Mouse (Mus musculus) ovary, postnatal 36 days (tissue): ENCODE data around the gene Zdhhc12.

Experiments used
- DNase-seq: peaks from one replicate; pipeline ENCODE4 v3.0.0; 2022; ENCODE audit warnings: low spot score, mixed read lengths

Gene Zdhhc12

DNA sequence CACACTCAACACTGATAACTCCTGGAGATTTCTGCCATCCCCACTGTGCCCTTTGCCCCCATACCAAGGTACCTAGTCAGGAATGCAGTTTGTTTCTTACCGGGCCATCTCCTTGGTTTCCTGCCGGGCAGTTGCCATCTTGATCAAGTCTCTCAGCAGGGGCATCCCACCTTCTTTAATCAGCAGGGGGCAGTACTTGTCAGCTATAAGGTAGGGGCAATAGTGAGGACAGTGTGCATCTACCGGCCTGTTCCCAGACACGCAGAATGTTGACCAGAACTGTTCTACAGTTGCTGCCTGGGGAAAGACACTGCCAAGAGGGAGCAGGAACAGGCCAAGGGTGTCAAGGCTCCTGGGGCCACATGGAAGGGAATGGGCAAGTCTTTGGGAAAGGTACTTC lies 6.8 kb upstream of the Zdhhc12 start:
- no peak for DNase-seq

DNA sequence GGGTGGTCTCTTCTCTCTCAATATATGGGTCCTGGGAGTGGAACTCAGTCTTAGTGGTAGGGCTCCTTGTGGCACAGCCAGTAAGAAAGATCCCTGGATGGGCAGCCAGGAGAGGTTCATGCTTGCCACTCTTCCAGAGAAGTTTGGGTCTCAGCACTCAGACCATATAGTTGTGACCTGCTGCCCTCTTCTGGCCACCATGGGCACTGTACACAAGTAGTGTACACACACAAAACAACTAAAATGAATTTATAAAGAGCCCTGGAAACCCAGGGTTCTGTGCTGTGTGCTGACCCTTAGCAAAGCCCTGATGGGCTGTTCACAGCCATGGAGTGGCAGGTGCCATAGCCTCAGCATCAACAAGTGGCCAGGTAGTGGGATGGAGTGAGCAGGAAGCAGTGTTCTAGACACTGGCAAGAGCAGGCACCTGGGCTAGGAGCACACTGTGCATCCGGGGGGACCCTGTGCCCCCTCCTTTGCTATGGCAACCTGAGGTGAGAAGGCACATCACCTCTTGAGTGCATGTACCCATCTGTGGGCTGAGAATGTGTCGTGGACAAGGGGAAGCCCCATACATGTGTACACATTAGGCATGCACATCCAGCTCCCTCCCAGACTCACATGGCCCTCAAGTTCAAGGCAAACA lies 2.6 kb upstream of the Zdhhc12 start:
- no peak for DNase-seq

DNA sequence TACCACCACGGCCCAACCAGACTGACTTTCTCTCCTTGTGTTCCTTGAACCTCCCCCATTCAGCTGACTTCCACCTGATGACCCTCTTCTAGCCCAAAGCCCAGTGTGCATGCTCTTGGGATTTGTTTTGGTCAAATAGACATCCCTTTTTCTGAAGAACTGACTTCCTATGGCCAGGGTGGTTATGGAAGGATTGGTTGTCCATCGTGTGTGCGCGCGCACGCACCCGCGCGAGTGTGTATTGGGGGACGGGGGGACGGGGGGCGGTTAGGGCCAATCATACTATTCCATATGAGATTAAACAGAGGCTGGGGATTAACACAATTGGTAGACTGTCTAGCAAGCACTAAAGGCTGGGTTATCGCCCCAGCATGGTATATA lies 750 bp upstream of the Zdhhc12 start:
- no peak for DNase-seq

DNA sequence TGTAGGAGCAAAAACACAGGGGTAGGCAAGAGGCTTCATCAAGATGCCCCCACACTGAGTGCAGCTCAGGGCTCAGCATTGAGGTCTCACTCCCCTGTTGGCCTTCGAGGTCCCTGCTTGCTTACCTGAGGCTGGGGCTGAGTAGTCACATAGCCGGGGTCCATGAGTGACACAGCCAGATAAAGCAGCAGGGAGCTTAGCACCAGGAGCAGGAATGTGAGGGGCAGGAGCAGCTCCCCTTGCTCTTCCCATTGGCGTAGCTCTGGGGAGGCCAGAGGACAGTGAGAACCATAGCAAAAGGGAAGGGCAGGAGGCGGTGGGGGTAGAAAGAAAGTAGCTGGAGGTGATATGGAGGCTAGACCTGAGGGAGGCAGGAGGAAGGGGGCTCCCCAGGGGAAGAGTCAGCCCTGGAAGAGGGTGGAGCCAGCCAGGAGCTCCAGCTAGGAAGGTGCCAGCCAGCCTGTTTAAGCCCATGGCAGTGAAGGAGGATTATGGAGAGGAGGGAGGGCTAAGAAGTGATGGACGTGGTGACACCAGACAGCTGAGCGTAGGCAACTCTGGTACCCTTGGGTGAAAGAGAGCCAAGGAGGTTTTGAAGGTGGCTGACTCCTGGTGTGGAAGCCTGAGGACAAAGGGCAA lies 1.0 kb downstream of the Zdhhc12 start:
- no peak for DNase-seq

DNA sequence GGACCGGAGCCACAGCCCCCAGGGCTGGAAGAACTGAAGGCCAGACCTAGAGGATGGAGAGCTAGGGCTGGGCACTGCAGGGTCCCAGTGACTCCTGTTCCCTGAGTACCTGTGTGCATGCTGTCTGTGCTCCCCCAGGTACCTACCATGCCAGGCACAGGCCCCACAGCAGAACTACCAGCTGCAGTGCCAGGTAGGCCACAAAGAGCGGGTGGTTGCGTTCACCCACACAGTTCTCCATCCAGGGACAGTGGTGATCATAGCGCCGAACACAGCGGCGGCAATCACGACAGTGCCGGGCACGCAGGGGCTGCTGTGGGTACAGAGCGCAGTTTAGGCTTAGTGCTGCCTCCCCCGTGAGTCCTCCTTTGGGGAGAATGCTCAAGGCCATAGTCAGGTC lies 1.9 kb downstream of the Zdhhc12 start:
- no peak for DNase-seq

DNA sequence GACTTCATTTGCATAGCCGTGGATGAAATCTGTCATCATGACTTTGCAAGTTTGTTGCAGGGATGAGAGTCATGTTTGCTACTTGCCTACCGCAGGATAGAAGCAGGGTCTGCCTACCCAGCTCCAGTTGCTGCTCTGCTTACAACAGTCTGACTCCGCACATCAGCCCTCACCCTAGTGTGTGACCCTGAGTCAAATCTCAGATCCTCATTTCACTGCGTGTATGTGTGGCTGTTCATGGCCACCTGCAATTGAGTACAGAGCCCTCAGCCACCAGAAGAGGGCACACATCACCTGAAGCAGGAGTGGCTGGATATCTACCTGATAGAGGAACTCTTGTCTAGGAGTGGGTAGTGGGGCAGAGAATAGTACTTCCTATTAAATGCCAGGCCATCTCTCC lies 6.1 kb downstream of the Zdhhc12 start:
- DNase-seq: no peak

DNA sequence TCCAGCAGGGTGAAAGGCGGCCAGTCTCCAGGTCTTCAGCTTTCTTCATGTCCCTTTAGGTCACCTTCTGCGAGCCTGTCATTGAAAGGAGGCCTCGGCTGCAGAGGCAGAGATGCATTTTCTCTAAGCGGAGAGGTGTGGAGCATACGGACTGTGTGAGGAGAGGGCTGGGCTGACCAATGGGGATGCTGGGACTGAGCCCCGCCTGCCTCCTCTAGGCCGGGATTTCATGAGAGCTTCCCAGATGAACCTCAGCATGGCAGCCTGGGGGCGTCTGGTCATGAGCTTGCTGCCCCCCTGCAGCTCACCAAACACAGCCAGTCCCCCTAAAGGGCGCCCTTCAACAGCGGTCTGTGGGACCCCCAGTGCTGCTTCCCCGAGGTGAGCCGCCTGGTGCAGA lies 8.8 kb downstream of the Zdhhc12 start:
- no peak for DNase-seq

DNA sequence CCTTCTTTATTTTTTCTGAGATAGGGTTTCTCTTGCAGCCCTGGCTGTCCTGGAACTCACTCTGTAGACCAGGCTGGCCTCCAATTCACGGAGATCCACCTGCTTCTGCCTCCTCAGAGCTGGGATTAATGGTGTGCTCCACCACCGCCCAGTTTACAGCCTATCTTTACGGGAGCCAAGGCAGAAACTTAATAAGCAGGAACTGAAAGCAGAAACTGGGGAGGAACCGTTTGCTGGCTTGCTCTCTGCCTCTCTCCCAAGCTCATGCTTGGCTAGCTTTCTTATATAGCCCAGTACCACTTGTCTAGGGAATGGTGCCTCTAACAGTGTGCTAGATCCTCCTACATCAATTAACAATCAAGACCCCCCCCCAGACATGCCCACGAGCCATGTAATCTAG lies 9.3 kb downstream of the Zdhhc12 start:
- DNase-seq: no peak

DNA sequence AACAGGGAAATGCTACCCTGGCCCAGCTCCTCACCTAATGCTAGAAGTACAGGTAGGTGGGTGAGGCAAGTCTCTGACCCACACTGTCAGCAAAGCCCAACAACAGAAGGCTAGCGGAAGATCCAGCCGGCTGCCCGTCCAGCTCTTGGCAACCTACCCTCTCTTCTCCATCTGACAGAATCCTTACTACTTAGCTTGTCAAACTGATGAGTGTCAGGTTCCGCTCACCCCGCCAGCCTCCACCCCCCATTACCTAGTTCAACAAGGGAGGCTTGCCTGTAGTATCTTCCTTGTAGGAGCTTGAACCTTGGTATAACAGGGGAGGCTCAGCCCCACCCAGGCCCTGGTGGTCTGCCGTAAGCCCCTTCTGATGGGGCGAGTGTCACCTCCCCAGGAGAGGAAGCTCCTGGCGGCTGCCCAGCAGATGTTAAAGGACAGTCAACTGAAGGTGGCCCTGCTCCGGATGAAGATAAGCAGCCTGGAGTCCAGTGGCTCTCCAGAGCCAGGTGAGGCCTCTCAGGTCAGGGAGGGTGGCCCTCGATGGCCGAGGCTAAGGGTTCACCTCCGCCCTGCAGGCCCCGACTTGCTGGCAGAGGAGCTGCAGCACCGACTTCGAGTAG lies 13.2 kb downstream of the Zdhhc12 start:
- no peak for DNase-seq

DNA sequence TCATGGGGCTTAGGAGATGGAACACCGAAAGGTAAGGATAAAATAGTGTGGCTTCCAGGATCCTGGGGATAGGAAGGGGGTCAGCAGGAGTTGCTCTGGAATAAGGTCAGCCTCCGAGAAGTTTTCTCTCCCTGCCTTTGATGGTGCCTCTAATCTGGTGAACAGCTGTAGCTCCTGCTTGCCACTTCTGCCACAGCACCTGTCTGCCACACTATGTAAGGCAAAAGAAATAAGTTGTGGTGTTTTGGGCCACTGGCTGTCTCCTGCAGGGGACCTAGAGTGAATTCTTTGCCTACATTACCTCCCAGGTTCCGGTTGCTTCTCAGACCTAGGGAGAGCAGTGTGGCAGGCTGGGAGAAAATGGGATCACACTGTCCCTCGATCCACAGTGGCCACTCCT lies 14.7 kb downstream of the Zdhhc12 start:
- no peak for DNase-seq

DNA sequence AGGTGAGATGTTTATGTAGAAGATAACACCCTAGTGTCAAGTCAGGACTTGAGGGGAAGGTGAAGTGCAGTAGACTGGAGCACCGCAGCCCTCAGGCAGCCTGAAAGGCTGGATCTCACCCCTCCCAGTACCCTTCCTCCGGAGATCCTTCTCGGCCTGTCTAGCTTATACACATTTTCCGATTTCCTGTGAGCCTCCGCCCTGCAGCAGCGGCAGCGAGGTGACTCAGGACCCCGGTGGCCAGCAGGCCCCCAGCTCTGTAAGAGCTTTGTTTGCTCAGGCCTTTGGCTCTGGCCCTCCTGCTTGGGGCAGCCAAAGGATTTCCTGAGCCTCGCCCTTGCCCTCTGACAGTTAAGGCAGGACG lies 15.1 kb downstream of the Zdhhc12 start:
- DNase-seq: no peak

DNA sequence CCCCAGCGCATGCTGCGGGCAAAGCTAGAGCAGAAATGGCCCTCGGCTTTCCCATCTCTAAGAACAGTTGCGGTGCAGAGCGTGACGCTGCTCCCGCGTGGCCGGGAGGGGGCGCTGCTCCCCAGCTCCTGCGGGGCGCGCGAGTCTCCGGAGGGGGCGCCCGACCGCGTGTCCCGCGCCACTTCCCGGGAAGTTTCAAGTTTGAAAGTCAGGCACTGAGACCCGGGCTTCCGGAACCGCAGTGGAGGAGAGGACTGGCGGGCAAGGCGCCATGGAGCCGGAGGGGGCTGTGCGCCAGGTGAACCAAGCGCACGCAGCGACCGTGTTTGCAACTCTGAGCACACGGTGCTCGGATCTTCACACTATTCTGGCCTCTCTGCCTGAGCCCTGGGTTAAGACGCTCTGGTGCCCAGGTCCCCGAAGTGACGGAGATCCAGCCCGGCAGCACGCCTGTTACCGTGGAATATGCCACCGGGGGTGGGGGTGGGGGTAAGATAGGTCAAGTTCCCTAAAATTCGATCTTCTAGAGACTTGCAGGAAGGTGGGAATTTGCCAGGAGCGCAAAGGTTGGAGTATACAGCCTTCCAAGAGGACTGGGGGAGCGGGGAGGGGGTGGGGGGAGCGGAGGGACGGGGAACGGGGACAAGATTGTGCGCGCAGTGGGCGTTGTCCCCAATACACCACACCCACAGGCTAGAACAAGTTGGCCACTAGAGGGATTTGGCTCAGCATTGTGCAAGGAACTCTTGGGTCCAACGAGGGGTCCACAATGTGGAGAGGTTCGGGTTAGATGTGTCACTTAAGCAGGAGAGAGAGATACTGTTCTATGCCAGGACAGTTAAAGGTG lies 15.7 kb downstream of the Zdhhc12 start, which contains the start of gene Pkn3:
Gene Pkn3, plus strand, starts transcription at position 183 of the 847 bp plus-strand sequence.
- DNase-seq: peak; percentile 89

DNA sequence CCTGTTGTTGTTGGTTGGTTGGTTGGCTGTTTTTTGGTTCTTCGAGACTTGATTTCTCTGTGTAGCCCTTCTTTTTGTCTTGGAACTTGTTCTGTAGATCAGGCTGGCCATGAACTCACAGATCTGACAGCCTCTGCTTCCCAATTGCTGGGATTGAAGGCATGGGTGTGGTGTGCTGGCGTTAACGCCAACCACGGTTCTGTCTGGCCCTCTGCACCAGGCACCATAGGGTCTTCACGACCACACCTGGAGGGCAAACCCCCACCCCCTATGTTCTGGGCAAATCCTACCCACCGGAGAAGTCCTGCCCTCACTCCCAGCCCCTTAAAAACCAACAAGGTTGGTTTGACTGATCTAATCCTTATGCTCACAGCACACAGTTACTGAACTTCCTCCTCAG lies 16.5 kb downstream of the Zdhhc12 start:
- no peak for DNase-seq

DNA sequence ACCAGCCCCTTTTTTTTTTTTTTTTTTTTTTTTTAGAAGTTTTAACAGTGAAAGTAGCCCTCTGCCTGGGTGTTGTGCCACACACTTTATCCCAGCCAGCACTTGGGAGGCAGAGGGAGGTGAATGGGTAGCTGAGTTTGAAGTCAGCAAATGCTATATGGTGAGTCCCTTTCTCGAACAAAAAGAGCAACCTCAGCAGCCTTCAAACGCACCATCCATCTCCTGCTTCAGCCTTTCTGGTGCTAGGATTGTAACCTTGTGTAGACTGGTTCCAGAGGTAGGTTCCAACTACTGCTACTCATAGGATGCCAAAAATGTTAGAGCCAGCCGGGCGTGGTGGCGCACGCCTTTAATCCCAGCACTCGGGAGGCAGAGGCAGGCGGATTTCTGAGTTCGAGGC lies 17.0 kb downstream of the Zdhhc12 start:
- no peak for DNase-seq

DNA sequence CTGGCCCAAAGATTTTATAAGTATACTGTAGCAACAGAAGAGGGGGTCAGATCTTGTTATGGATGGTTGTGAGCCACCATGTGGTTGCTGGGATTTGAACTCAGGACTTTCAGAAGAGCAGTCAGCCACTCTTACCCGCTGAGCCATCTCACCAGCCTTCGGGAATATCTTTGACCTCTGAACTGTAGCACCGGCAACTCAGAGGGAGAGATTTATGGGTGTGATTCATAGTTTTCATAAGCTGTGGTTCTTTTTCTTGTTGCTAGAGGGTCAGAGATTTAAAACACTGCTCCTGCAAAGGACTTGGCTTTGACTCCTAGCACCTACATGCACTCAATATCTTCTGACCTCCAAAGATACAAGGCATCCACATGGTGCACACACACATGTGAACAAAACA lies 17.8 kb downstream of the Zdhhc12 start:
- DNase-seq: no peak

DNA sequence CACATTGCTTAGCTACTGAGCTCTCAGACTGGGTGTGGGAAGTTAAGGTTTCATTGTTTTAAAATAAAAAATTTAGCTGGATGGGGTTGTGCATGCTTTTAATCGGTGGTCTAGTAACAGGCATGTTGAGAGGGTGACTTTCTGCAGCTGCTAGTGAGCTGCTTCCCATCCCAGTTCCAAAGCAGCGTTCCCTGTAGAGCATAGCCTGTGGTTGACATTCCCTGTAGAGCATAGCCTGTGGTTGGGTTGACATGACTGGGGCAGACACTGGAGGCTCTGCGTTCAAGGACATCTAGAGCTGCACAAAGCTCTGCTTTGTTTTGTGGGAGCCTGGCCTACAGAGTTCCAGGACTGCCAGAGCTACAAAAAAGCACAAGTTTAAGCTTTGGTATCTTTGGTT lies 20.2 kb downstream of the Zdhhc12 start:
- DNase-seq: no peak

DNA sequence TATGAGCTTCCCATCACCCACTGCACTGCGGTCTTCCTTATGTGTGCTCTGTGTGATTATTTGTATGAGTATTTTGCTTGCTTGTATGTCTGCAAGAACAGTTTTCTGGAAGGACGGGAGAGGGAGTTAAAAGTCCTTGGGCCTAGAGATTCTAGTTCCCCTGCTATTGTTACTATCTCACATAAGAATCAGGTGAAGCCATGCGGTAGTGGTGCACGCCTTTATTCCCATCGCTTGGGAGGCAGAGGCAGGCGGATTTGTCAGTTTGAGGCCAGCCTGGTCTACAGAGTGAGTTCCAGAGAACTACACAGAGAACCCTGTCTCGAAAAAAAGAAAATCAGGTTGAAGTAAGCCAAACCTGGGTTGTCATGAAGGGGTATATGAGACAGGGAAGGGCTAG lies 20.6 kb downstream of the Zdhhc12 start:
- no peak for DNase-seq

DNA sequence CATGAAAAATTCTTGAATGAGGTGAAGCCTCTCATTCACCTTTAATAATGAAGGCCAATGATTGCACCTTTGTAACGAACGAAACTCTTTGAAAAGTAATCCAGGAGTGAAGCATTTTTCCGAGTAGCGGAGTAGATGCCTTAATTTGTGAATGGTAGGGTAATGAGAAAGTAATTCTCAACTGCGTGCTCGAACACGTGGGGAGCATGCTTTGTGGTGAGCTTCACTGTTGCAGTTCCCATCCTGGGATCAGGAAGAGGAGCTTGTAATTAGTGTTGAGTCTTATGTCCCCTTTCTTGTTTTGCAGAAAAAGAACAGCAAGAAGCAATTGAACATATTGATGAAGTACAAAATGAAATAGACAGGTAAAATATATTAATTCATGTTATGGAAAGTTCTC lies 25.5 kb downstream of the Zdhhc12 start:
- DNase-seq: no peak

DNA sequence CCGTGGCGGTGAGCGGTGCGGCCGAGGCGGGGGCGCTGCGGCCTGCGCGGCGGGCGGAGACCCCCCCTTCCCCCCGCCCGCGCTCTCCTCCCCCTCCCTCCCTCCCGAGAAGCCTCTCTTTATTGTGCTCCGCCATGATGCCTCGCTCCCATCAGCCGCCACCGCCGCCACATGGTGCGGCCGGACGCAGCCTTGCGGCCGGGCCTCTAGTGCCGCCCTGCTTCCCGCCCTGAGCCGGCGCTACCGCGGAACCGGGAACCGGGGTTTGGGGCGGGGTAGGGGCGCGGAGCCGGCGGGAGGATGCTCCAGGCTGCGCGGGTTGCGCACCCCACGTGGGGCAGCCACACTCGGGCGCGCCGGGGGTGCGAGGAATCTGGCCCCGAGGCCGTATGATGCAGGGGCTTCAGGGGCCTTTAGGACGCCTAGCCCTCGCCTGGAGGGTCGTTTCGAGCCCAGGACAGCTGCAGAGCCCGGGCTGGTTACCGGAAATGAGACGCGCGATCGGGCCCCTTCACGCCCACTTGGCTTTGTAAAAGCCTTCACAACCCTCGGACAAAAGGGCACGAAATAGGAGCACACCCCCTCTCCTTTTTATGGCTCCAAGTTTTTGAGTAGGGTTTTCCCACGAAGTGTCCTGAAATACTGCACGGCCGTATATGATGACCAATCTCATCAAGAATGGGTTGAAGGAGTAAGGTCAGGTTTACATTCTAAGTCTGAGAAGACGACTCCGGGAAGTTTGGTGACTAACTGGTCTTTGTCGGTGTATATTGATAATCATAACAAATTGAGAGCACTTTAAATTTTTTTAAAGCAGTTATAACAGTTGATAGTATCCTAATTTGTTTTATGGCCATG lies 26.2 kb downstream of the Zdhhc12 start:
- DNase-seq: peak; percentile 57

DNA sequence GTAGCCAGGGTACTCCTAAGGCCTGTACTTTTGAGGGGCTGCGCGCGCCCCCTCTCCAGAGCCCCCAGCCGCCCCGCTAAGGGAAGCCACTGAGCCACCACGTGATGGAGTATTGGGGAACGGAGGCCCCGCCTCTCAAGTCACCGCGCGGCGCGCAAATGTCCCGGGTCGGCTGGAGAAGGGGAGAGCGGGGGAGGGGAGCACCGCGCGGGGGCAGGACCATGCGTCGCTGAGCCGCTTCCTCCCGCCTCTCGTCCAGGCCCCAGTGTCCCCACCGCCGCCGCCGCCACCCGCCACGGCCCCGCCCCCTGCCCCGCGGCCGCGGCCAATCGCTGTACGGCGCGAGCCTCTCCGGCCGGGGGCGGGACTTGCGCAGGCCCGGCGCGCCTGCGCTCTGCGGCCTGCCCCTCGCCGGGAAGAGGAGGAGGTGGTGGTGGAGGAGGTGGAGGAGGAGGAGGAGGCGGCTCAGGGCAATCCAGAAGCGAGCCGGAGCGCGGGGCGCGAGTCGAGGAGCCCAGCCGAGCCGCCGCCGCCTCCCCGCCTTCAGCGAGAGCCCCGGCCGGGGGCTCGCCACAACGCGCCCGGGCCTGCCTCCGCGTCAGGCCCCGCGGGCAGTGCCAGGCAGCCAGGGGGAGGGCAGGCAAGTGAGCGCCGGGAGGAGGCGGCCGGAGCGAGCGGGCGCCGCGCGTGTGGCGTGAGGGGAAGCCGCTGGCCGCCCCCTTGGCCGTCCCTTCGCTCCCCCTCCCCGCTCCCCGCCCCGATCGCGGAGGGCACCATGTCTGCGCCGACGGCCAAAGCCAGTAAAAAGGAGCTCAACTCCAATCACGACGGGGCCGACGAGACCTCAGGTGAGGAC lies 27.2 kb downstream of the Zdhhc12 start:
- peak; percentile 98 for DNase-seq

DNA sequence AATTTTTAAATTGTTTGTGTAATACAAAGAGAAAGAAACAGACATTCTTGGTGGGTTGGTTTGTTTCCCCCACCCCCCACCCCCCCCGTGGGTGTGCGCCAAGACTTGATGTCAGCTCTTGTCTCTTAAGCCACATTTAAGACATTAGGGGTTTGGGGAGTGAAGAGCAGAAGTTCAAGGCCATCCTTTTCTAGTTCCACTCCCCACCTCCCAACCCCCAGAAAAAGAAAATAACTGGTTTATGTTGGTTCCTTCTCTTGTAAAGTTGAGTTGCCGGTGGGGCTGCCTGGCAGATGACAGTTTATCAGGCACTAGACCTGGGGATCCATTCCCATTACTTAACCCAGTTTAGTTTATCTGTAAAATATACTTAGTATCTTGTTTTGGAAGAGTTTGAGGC lies 29.1 kb downstream of the Zdhhc12 start:
- no peak for DNase-seq
